Mouse (Mus musculus) Muller cell, postnatal 12 days (primary cell): ENCODE data around the gene Selenof.
A peak's percentile ranks its signal among the peaks of the same experiment; 100 is the strongest.
"Not testable (repeated sequence)": the region's sequence is repeated elsewhere in the genome, so short reads cannot be mapped to it uniquely, and the experiment has no call there.

Source experiments
- DNase-seq: peaks from one replicate; pipeline ENCODE4 v3.0.0-alpha.2; 2015; ENCODE audit errors: inconsistent ontology term

Gene Selenof

GRCm38 (mm10) chr3:144602819-144603218 lies 32.7 kb downstream of the Selenof start:
- no peak for DNase-seq

- no peak for DNase-seq
Observed at GRCm38 (mm10) chr3:144603558-144603957, 33.5 kb downstream of the Selenof start.

- DNase-seq: peak; percentile 76
Observed at GRCm38 (mm10) chr3:144604205-144604604, 34.1 kb downstream of the Selenof start.

DNA sequence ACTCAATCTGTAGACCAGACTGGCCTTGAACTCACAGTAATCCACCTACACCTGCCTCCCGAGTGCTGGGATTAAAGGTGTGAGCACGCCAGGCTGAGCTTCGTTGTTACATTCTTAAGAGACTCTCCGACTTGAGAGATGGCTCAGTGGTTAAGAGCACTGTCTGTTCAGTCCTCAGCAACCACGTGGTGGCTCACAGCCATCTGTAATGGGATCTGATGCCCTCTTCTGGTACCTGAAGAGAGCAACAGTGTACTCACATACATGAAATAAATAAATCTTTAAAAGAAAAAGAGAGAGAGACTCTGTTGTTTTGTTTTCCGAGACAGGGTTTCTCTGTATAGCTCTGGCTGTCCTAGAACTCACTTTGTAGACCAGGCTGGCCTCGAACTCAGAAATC lies 35.7 kb downstream of the Selenof start:
- not testable (repeated sequence) for DNase-seq

GRCm38 (mm10) chr3:144606449-144606848 lies 36.3 kb downstream of the Selenof start:
- DNase-seq: no peak

GRCm38 (mm10) chr3:144608090-144608489 lies 38.0 kb downstream of the Selenof start:
- no peak for DNase-seq

- no peak for DNase-seq
Observed at GRCm38 (mm10) chr3:144610759-144611158, 40.7 kb downstream of the Selenof start.

GRCm38 (mm10) chr3:144611626-144612271 lies 41.6 kb downstream of the Selenof start:
- DNase-seq: peak; percentile 92

GRCm38 (mm10) chr3:144612382-144612781 lies 42.3 kb downstream of the Selenof start:
- peak; percentile 56 for DNase-seq

GRCm38 (mm10) chr3:144614277-144614676 lies 44.2 kb downstream of the Selenof start:
- no peak for DNase-seq

DNA sequence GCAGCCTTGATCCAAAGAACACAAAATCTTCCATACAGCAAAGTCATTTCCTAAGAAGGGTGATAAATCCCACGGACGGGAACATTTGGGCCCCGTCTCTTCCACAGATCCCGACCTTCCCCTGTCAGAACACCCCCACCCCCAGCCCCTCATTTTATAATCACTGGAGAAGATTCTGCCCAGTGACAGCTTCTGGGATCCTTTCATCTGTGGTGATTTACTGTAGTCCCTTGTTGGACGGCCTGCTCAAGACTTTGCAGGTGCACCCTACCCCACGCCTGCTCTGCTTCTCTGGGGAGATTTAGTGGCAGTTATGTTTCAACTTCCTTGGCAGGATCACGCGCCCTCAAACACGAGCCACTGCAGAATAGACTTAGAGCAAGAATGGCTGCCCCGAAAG lies 44.6 kb downstream of the Selenof start:
- no peak for DNase-seq

DNA sequence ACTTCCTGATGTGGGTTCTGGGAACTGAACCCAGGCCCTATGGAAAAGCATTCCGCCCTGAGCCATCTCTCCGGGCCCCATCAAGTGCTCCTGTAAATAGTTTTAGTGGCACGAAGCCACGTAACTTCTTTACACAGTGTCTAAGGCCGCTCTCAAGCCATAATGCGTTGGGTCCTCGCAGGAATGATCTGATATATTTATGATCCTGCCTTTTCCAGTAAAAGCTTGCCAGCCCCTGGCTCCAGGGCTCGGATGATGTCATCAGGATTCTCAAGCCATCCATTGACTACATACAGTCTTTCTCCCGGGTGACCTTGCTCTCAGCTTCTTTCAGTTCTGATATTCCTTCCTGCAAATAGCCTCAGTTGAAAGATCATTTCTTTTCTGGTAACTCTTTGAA lies 45.4 kb downstream of the Selenof start:
- no peak for DNase-seq

DNA sequence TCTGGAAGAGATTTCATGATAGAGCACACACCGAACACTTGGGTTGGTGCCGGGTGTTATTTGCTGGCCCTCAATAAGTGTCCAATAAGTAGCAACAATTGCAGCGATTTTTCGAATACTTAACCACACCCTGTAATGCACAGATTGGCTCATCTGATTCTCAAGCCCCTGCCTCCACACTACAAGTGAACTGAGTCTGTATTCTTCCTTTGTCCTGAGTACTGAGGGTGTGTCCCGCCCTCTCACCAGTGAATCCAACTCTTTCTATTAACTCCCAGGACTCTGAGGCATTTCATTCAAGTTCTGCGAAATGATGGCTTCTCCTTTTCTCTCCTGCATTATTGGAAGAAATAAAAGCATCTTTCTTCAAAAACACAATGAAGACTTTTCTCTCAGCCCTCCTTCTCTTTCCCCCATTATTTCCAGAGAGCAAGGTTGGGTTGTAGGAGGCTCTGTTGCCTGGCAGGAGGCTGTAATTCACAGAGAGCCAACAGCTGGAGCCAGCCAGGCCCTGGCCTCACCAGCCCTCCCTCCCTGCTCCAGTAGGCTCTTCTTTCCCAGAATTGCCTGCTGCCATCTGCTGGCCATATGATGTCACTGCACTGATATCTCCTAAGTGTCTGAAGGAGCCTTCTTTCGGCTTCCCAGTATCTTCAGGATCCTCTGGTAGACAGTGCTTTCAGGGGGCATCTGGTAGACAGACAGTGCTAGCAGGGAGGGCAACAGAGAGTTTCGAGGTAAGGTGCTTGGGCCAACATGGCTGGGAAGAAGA lies 46.7 kb downstream of the Selenof start:
- DNase-seq: peak; percentile 75

DNA sequence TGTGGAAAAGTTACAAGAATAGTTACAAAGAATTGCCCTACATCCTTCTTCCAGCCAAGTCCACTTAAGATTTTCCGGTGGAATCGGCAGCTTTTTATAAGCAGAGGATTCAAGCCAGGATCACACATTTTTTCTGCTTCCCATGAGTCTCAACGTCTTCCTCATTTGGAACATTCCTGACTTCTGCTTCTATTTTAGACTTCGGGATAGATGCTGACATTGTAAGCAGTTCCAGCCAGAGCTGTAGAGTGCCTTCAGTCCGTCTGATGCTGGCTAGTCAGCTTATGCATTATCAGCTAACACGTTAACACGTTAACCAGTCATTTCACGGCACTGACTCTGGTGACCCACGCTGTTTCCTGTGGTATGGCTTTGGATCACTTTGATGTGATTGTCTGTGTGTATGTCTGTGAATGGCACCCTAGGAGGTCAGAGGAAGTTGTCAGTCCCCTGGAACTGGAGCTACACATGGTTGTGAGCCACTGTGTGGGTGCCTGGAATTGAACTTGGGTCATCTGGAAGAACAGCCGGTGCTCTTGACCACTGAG lies 47.6 kb downstream of the Selenof start:
- no peak for DNase-seq

DNA sequence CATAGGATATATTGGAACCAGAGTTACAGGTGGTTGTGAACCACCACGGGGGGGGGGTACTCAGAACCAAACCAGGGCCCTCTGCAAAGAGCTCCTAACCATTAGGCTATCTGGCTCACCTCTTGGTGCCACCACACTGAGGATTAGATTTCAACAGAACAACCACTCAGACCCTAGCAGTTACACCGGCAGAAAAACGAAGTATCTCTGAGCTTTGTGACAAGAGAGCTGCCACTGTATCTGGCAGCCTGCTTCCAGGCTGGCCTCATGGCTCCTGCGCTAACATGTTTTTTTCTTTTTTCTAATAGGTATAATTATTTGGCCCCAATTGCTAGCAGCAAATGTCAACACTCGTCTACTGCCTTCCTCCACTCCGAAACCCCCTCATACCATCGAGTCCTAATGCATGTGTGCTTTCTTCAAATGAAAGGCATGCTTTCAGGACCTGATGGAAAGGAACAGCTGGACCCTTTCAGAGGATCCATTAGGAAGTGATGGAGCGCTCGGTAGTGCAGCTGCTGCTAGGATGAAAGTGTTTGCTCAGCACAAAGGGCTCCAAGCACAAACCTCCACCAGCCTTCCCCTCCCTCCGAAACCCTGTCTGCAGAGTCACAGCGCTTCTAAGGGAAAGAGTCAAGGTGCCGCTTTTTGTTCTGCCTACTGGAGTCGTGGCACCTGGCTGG lies 53.0 kb downstream of the Selenof start:
- no peak for DNase-seq

GRCm38 (mm10) chr3:144625691-144626090 lies 55.6 kb downstream of the Selenof start:
- DNase-seq: peak; percentile 61

GRCm38 (mm10) chr3:144628005-144628914 lies 58.2 kb downstream of the Selenof start:
- DNase-seq: no peak

- DNase-seq: no peak
Observed at GRCm38 (mm10) chr3:144628915-144629230, 58.8 kb downstream of the Selenof start.

GRCm38 (mm10) chr3:144635236-144635635 lies 65.1 kb downstream of the Selenof start:
- no peak for DNase-seq

DNA sequence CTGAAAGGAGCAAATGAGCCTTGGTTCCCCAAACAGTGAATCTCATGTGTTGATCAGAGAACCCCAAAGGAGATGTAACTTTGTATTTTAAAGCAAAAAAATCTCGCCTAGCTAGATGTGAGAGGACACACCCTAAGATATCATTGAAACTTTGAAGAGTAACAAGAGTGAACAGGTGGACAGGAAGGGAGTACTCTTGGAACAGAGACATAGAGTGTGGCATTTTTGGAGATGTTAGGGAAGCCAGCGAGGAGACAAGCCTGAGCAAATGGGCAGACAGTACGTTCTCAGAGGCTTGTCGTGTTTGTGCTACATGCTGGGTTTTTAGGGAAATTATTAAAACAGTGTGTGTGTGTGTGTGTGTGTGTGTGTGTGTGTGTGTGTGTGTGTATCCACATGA lies 68.0 kb downstream of the Selenof start:
- no peak for DNase-seq

- DNase-seq: no peak
Observed at GRCm38 (mm10) chr3:144639387-144639786, 69.3 kb downstream of the Selenof start.

GRCm38 (mm10) chr3:144640033-144640432 lies 69.9 kb downstream of the Selenof start:
- no peak for DNase-seq
